Mouse (Mus musculus) urinary bladder, postnatal 36 days (tissue): ENCODE measurements around the gene Olfr1315-ps1.

Experiments
- DNase-seq, 2 experiments: peaks; one replicate each; pipeline ENCODE4 v3.0.0; 2022; ENCODE audit warnings: low spot score in 2 of 2, mixed read lengths in 1 of 2

Olfr1315-ps1 gene

DNA sequence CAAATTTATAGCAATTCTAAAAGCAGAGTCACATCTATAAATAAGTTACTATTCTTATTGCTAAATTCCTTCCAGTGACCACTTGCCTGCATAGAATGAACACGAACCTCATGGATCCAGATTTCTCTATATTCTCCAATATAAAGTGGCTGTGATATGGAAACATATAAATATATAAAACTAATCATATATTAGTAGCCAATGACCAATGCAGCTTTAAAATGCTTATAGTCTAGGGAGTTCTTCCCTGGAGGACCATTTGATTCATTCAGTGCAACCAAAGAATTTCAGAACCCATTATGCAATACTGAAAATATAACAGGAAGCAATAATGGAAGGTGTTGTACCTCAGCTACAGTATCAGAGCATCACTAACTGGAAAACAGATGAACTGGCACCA is at the start of gene Olfr1315-ps1:
Gene Olfr1315-ps1, minus strand, starts transcription at position 101 of the 400 bp plus-strand sequence.
- no peak for DNase-seq

DNA sequence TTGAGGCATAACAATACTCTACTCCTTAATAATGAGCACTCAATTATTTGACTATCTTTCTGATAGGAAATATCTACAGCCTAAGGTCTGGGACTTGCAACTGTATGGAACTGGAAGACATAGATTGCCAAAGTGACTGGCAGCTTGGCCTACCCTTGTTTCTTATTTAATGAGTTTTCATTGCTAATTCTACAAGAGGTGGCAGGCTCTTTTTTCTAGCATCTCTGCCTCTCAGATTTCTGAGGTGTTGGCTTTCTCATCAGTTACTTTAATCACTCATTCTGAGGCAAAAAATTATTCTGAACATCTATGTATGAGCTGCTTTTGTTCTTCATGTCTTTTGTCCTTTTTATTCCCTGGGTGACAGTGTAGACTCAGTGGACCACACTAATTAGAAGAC is 38.7 kb upstream of the Olfr1315-ps1 start, which contains the start of gene Olfr1318:
Gene Olfr1318, plus strand, starts transcription at position 301 of the 400 bp plus-strand sequence.
- no peak for DNase-seq

DNA sequence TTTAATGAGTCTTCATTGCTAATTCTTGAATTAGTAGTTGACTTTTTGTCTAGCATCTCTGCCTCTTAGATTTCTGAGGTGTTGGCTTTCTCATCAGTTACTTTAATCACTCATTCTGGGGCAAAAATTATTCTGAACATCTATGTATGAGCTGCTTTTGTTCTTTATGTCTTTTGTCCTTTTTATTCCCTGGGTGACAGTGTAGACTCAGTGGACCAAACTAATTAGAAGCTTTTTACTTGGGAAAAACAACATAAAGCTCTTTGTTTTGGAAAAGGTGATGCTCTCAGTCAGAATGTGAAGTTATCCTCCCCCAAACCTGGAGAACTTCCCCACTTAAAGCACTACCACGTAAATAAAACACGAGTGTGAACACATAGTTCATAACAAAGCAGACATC is 24.8 kb upstream of the Olfr1315-ps1 start, which contains the start of gene Olfr1317:
Gene Olfr1317, plus strand, starts transcription at position 301 of the 400 bp plus-strand sequence.
- no peak for DNase-seq

DNA sequence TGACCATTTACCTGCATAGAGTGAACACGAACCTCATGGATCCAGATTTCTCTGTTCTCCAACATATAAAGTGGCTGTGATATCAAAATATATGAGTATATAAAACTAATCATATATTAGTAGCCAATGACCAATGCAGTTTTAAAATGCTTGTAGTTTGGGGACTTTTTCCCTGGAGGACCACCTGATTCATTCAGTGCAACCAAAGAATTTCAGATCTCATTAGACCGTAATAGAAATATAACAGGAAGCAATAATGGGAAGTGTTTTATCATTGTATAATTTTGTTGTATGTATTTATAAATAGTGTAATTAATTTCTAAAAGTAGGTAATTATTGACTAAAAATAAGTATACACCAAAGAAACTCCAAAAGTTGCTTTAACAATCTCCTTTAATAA is 19.6 kb upstream of the Olfr1315-ps1 start, which contains the start of gene Olfr1316:
Gene Olfr1316, minus strand, starts transcription at position 101 of the 400 bp plus-strand sequence.
- no peak for DNase-seq

DNA sequence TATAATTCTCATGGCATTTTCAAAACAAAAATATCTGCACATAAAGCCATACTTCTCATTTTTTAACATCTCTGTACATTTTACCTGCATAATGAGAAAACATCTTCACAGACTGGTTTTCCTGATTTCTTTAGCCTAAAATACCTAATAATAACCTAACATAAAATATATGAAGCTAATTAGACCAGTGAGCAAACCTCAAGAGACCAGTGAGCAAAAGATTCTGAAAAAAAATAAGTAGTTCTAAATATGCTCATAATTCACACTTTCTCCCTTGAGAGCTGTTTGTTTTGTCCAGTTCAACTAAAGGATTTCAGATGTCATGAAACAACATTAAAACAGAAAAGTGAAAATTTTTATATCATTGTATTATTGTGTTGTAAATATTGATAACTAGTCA is 18.6 kb downstream of the Olfr1315-ps1 start, which contains the start of gene Olfr1314:
Gene Olfr1314, minus strand, starts transcription at position 101 of the 400 bp plus-strand sequence.
- no peak for DNase-seq

DNA sequence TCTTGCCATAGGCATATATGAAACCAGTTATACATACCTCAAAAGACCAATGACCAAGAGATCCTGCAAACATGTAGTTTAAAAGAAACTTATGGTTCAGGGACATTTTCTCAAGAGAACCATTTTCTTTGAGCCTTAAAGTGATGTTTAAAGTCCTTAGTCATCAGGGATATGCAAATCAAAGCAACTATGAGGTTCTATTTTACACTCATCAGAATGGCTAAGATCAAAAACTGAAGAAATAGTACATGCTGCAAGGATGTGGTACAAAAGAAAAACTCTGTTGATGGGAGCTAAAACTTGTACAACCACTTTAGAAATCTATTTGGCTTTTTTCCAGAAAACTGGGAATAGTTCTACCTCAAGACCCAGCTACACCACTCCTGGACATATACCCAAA is 37.5 kb downstream of the Olfr1315-ps1 start, which contains the start of gene Olfr1313:
Gene Olfr1313, minus strand, starts transcription at position 101 of the 400 bp plus-strand sequence.
- no peak for DNase-seq
